Mouse (Mus musculus) B cell, adult 2 months (primary cell): ENCODE data around the gene Asgr1.
A peak's percentile ranks its signal among the peaks of the same experiment; 100 is the strongest.
"Not testable (repeated sequence)": the region's sequence is repeated elsewhere in the genome, so short reads cannot be mapped to it uniquely, and the experiment has no call there.

Experiments used
- DNase-seq, 2 experiments: peaks; one replicate each; pipeline ENCODE4 v3.0.0; 2022

Asgr1 gene

DNA sequence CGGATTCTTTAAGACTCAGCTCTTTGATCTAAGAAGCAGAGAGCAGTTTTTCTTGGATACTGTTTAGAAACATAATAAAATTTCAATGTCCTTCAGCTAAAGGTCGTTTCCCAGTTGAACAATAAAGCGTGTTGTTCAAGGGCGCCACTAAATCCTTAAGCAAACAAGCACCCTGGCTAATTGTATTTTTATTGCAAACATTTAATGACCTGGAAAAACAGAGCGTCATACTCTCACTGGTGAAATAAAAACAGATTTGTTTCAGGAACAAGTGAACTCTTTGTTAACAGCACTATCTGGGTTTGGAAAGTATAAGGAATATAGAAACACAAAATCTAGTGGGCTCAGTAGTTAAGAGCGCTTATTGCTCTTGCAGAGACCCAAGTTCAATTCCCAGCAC is 16.2 kb downstream of the Asgr1 start:
- DNase-seq, result no peak

DNA sequence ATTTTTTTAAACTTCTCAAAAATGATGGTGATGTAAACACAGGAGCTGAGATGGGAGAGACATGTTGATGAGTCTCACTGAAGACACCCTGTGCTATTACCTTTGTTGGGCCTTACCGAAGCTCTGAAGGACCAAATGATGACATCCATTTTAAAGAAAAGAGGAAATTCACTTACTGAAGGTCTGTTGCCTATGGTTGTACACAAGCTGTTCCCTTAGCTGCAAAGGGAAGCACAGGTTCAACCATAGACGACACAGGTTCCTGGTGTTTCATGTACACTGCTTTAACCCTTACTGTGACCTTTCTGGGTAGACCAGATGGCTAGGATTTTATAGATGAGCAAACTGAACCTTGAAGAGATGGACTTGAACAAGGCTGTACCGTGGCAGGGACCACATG is 16.7 kb downstream of the Asgr1 start:
- DNase-seq, result not testable (repeated sequence)

DNA sequence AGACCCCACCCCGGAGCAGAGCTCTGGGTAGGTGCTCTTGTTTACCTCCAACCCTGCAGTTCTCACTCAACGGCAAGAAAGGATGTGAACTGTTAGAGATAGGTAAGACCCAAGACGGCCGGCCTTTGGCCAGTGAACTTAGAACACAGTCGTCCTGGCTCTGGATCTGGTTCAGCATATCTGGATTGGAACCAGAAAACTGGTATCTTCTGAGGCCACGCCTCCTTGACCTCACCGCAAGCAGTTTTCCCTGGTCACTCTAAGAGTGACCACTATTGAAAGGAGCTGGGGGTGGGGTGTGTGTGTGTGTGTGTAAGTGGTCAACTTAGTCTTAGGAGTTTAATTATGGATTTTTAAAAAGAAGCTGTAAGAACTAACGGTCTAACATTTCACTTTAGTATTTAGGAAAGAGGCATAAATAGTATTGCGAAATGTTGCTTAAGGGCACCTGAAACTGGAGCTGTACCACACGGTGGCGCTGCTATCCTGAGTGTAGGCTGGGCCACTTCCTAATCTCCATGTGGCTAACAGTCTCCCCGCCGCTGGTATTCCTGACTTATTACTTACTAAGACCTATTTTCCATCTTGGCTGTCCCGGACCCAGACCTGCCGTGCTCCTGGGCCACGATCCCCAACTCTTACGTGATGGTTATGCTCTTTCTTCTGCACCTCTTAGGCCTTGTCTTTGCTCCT is 20.6 kb downstream of the Asgr1 start:
- DNase-seq, result peak; percentile 58 to 64

DNA sequence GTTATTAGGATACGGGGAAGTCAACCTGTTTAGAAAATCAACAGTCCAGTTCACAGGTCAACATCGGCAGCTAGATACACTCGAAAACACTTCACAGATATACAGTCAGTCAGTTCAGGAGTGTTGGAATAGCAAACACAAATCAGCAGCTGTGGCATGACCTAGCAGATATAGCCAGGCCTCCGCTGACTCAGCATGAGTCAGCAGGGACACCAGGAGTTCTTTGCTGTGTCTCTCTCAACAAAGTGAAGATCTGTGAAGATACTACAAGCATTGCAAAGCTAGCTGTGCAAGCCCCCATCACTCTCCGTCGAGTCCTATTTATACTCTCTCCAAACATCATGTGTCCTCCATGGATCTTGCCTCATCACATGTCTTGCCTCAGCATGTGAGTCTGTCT is 21.7 kb downstream of the Asgr1 start:
- no peak for DNase-seq

DNA sequence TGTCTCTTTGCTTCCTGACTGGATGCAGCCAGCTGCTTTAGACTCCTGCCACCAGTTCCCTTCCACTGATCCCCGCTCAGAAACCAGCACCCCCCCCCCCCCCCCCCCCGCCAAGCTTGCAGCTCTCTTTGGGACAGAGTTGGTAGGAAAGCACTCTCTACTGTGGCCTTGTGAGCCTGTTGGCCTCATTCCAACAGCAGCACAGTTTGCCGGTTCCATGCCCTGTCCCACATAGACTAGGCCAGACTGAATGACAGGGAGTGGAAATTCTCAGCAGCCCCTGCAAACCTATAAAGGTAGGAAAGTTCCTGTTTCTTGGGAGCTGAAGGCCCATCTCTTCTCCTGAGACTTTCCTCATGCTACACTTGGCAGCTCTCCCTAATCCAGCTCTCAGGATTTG is 23.6 kb downstream of the Asgr1 start:
- no peak for DNase-seq

DNA sequence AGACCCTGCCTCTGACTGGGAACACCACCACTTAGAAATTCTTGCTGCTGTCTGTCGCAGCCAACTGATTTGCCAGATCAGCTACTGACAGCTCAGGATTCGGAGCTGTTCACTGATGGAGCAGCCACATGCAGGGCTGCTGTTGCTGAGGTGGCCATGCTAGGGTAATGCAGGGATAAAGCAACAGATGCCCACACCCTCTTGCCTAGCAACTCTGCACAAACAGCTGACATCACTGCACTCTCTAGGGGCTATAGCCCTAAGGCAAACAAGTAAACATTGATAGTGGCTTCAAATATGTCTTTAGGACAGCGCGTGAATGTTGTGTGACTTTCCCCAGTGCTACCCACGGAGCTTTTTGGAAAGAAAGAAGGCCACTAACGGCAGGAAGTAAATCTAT is 25.3 kb downstream of the Asgr1 start:
- no peak for DNase-seq

DNA sequence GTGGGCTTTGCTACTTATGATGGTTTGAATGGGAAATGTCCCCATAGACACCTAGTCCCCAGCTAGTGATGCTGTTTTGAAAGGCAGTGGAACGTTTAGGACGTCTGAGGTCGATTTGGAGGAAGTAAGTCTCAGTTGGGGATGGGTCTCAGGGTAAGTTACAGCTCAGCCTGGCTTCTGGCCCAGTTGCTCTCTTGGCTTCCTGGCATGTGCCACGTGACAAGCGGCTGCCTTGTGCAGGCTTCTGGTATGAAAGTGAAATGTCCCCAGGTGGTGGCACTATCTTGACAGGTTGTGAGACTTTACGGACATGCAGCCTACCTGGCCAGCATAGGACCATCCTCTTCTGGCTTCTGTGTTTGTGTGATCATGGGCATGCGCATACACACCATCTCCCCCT is 26.0 kb downstream of the Asgr1 start:
- DNase-seq, result peak; percentile 40 to 45

DNA sequence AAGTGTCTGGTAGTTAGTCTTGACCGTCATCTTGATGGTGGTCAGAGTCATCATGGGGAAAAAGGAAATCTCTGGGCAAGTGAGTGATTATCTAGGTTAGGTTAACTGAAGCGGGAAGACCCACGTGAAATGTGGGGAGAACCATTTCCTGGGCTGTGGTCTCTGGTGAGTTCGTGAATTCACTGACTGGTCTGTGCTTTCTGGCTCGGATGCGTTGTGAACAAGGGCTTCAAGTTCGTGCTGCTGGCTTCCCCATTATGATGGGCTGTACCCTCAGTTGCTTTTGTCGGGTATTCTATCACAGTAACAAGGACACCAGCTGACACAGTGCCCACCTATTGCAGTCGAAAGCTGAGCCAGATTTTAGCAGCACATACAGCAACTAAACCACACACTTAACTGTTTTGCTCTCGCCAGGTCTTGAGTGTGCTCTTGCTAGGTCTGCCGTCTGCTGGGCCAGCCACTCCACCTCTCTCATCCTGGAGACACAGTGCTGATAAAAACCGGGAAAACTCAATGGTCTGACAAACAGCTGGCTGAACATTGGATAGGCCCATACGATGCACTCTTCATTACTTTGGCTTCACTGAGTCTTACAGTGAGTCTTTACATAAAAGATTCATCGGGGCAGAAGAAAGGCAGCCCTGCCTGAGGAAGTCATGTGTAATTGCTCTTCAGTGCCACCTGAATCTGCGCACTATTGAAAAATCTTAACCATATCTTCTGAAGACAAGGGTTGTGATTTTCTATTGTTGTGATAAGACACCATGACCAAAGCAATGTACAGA is 27.1 kb downstream of the Asgr1 start:
- DNase-seq, result peak; percentile 11 to 17

DNA sequence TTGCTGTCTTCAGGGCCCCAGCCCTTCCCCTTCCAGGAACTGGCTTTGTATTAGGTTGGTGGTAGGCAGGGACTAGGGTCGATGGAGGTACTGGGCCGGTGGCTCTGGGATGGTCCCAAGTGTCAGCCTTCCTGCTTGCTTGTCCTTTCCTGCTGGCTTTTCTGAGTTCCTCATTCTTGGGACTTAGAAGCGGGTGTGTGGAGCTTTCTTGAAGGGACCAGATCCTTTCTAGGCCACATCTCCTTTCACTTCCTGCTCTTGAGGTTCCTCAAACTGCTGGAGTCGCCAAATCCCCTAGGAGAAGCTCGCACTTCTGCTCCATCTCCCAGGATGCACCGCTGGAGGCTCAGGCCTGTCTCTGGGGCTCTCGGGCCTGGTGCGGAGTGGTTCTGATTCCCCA is 30.7 kb downstream of the Asgr1 start:
- DNase-seq, result peak in 1 of 2 experiments; percentile 2

DNA sequence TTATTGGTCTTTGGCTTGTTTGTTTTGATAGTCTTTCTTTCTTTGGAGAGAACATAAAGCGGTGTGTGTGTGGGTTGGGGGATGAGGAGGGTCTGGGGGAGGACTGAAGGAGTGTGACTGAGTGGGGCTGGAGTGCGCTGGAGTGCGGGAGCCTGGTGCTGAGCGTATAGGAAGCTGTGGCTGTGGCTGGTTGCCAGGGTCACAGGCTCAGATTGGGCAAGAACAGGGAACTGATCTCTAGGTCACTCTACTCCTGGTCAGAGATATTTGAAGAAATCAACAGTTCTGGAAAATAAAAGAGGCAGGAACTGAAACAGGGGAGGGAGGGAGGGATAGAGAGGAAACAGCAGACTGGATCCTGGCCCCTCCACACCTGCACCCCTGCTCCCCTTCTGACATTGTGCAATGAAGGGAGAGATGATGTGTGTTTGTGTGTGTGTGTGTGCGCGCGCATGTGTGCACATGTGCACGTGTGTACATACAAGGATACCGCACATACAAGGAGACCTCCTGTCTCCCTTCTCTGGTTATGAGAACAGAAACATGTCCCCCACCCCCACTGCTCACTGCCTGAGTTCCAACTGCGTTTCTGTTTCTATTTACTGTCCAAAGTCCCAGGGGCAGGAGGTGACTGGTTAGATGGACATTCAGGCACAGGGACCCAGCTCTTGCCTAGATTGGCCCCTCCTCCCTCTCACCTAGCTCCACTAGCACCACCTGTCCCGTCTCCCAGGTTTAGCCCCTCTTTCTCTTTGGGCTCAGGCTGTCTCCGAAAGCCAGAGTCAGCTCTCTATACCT is 38.3 kb downstream of the Asgr1 start, which contains the start of gene Asgr2:
Gene Asgr2 (plus strand): TSS at position 659 of the 798 bp plus-strand sequence.
- DNase-seq, result no peak

DNA sequence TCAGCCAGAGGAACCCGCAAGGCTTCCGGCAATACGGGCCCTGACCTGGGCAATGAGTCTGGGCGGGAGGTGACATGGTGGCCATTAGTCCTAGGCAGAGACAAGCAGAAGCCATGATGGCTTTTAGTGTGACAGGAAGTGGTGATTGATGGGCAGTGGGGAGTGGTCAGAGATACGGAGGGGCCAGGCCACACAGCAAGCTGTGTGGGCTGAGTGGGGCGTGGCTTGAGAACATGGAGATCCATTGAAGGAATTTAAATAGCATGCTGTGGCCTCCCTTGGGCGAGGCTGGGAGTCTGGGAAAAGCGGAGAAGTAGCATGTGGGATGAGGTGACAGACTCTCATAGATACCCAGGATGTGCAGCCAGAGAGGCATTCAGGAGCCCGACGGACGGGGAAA is 43.5 kb downstream of the Asgr1 start:
- DNase-seq, result no peak

DNA sequence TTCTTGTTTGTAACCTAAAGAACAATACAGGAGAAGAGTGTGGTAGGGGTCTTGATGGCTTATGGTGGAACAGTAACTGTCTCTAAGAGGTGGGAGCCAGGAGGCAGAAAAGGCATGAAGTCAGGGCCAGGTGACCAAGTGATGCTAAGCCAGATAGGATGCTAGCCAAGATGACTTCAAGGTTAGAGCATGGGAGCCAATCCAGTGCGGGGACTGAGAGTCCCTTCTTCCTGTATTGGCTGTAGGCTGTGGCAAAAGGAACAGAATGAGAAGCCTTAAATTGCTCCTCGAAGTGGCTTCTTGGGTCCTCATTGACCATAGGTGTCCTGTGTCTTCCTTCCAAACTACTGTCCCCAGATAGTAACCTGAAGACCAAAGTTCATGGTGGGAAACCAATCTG is 45.2 kb downstream of the Asgr1 start:
- no peak for DNase-seq

DNA sequence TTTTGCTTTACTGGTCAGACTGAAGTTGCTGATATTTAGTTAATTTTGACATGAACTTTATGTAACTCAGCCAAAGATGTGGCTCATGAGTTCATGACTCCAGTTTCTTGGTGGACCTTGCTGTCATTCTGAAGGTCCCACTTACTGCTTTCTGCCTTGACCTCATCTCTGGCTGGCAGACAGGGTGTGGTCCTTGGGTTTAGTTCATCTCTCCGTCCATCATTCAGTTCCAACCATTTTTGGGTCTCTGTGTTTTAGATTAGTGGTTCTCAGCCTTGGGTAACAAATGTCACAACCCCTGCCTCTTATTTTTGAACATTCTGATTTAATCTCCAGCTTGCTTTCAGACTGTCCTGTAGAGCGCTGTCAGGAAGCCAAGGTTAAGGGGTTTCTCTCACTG is 45.9 kb downstream of the Asgr1 start:
- no peak for DNase-seq

DNA sequence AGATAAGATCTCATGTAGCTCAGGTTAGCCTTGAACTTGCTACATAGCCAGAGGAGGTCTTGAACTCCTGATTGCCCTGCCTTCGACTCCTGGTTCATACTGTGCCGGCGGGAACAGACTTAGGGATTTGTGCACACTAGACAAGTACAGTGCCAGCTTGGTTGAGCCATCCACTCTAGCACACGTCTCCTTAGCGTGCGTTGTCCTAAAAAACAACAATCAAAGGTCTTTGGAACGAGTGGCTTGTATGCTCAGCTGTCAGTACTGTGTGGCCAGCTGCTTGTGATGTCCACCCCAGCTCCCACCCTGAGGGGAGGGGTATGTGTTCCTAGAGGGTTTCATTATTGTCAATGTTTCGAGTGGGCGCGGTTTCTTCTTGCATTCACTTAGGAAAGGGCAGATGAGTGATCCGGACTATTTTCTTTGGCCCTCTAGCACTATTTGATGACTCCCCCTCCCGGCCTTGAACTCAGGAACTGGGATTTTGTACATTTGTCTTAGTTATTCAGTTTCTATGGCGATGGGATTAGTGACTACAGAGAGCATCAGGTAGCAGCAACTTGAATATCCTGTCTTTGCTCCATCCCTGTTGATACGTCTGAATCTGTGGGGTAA is 49.9 kb downstream of the Asgr1 start:
- no peak for DNase-seq

DNA sequence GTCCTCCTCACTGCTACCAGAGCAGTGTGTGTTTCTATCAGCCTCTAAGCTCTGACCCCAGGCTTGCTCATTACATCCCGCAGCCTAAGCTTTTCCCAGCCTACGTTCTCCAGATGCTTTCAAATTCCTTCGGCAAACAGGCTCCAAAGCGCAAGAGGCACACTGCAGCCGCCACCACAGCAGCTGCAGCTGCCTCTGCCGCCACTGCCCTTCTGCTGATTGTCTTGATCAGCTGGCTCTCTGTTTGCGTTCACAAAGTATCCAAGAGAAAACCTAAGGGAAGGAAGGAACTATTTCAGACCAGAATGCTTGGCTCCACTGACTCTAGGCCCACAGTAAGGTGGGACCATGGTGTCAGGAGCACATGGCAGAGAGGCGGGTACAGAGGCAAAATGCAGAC is 53.2 kb downstream of the Asgr1 start:
- DNase-seq, result no peak
